Mouse (Mus musculus) liver, embryonic 12.5 days (tissue): ENCODE results near the gene Gns. TPM values are rescaled to one million over a fixed set of nuclear protein-coding genes. Genes with fewer than 3 reads are reported as not detected.
A peak's percentile ranks its signal among the peaks of the same experiment; 100 is the strongest.

Experiments used
- ATAC-seq: fragments of 200-750 bp; cut with Nextera tagmentation; 2 replicates; pipeline ENCODE4 v1.8.0; 2017; ENCODE audit warnings: moderate number of reproducible peaks, mild to moderate bottlenecking, moderate library complexity
- H3K27ac ChIP-seq: fragments of 300-500 bp; sonication (generic); 2 replicates; pipeline ENCODE4 v1.5.1; 2016; ENCODE audit warnings: mild to moderate bottlenecking
- H3K27me3 ChIP-seq: fragments of 300-500 bp; sonication (generic); replicated peaks from 2 replicates; pipeline ENCODE4 v1.6.1; 2016; ENCODE audit warnings: mild to moderate bottlenecking, moderate library complexity
- H3K36me3 ChIP-seq: fragments of 300-500 bp; sonication (generic); 2 replicates; pipeline ENCODE4 v1.6.1; 2016; ENCODE audit warnings: mild to moderate bottlenecking, moderate library complexity
- H3K4me1 ChIP-seq: fragments of 300-500 bp; sonication (generic); 2 replicates; pipeline ENCODE4 v1.6.1; 2016
- H3K4me2 ChIP-seq: fragments of 300-500 bp; sonication (generic); 2 replicates; pipeline ENCODE4 v1.6.1; 2016; ENCODE audit warnings: mild to moderate bottlenecking, moderate library complexity
- H3K4me3 ChIP-seq: fragments of 300-500 bp; sonication (generic); 2 replicates; pipeline ENCODE4 v1.5.1; 2016; ENCODE audit warnings: mild to moderate bottlenecking, moderate library complexity
- H3K9ac ChIP-seq: fragments of 300-500 bp; sonication (generic); 2 replicates; pipeline ENCODE4 v1.6.1; 2016; ENCODE audit warnings: mild to moderate bottlenecking, moderate library complexity
- H3K9me3 ChIP-seq: fragments of 300-500 bp; sonication (generic); replicated peaks from 2 replicates; pipeline ENCODE4 v1.6.1; 2016; ENCODE audit warnings: mild to moderate bottlenecking, moderate library complexity
- WGBS: fragments of 180-500 bp; shearing (Covaris S2); methylation state at CpG from one replicate; pipeline ENCODE4 v1.1.7; 2016; ENCODE audit not compliant: insufficient replicate concordance; 5-methylcytosine and 5-hydroxymethylcytosine counted together
- polyA plus RNA-seq: library from polyadenylated mRNA; unstranded; fragments of >200 nt; fragmentation: Nextera tagmentation; extraction: Ambion mirVana; gene quantifications from 2 replicates; pipeline ENCODE4 v1.2.1, GENCODE M21; 2016

Gene Gns
- polyA plus RNA-seq, 1 experiment from 2014 or later = 20.0 TPM

- no peak overlapping the region for H3K27ac ChIP-seq
- peaks cover 38% of the 10 kb centered on the region for H3K36me3 ChIP-seq
- H3K4me1 ChIP-seq = peaks cover 44% of the 10 kb centered on the region
These were observed 4.0 kb downstream of the Gns start for GRCm38 (mm10) chr10:121368783-121369465.

GRCm38 (mm10) chr10:121370777-121371176 lies 5.9 kb downstream of the Gns start:
- no peak overlapping the region for H3K9ac ChIP-seq
- peaks cover 50% of the 10 kb centered on the region for H3K36me3 ChIP-seq
- no peak overlapping the region for H3K4me3 ChIP-seq
- H3K9me3 ChIP-seq = no peaks in the 10 kb centered on the region
- no peak overlapping the region for H3K4me2 ChIP-seq
- no peak overlapping the region for H3K27ac ChIP-seq
- no peaks in the 10 kb centered on the region for H3K27me3 ChIP-seq
- peaks cover 49% of the 10 kb centered on the region for H3K4me1 ChIP-seq
- no peak for ATAC-seq
- WGBS = 79% methylated on average over 6 of the region's 6 CpGs

More at GRCm38 (mm10) chr10:121368783-121369465, 4.0 kb downstream of the Gns start:
- WGBS = 76% methylated on average over 18 of the region's 18 CpGs
- H3K4me2 ChIP-seq = no peak overlapping the region
- no peak overlapping the region for H3K4me3 ChIP-seq
- H3K27me3 ChIP-seq = no peaks in the 10 kb centered on the region
- no peak overlapping the region for H3K9ac ChIP-seq
- ATAC-seq = no peak
- no peaks in the 10 kb centered on the region for H3K9me3 ChIP-seq

- H3K4me2 ChIP-seq = no peak overlapping the region
- no peak overlapping the region for H3K4me3 ChIP-seq
- H3K27ac ChIP-seq = no peak overlapping the region
- H3K27me3 ChIP-seq = no peaks in the 10 kb centered on the region
- peaks cover 74% of the 10 kb centered on the region for H3K36me3 ChIP-seq
- no peak for ATAC-seq
- 84% methylated on average over 12 of the region's 12 CpGs for WGBS
- no peaks in the 10 kb centered on the region for H3K9me3 ChIP-seq
- H3K4me1 ChIP-seq = peaks cover 29% of the 10 kb centered on the region
- no peak overlapping the region for H3K9ac ChIP-seq
These were observed 9.1 kb downstream of the Gns start for GRCm38 (mm10) chr10:121374013-121374412.

GRCm38 (mm10) chr10:121374693-121375620 lies 10.1 kb downstream of the Gns start:
- Histone ChIP-seq H3K4me2 (peak overlapping the region; percentile 49), H3K4me3 (no peak overlapping the region), H3K9me3 (no peaks in the 10 kb centered on the region), H3K27ac (peak overlapping the region; percentile 52; the same call in 1 of the 2 replicates), H3K36me3 (peaks cover 81% of the 10 kb centered on the region), H3K4me1 (peaks cover 27% of the 10 kb centered on the region), H3K9ac (peak overlapping the region; percentile 48), H3K27me3 (no peaks in the 10 kb centered on the region)
- ATAC-seq = peak; percentile 87
- 43% methylated on average over 17 of the region's 17 CpGs for WGBS

GRCm38 (mm10) chr10:121375649-121376493 lies 11.0 kb downstream of the Gns start:
- no peak overlapping the region for H3K9ac ChIP-seq
- no peaks in the 10 kb centered on the region for H3K27me3 ChIP-seq
- H3K9me3 ChIP-seq = no peaks in the 10 kb centered on the region
- H3K4me1 ChIP-seq = peaks cover 27% of the 10 kb centered on the region
- WGBS = 79% methylated on average over 24 of the region's 24 CpGs
- ATAC-seq = no peak
- H3K4me3 ChIP-seq = no peak overlapping the region
- peaks cover 80% of the 10 kb centered on the region for H3K36me3 ChIP-seq
- H3K27ac ChIP-seq = 0 out of 2 replicates have a peak overlapping the region, but pooled peaks have one; percentile 52
- peak overlapping the region; percentile 49 for H3K4me2 ChIP-seq

GRCm38 (mm10) chr10:121376530-121377271 lies 11.8 kb downstream of the Gns start:
- no peak for ATAC-seq
- H3K36me3 ChIP-seq = peaks cover 81% of the 10 kb centered on the region

GRCm38 (mm10) chr10:121379387-121379786 lies 14.5 kb downstream of the Gns start:
- Histone ChIP-seq H3K27me3 (no peaks in the 10 kb centered on the region), H3K4me3 (no peak overlapping the region), H3K4me1 (peaks cover 21% of the 10 kb centered on the region), H3K4me2 (no peak overlapping the region), H3K27ac (no peak overlapping the region), H3K9me3 (no peaks in the 10 kb centered on the region), H3K36me3 (peaks cover 89% of the 10 kb centered on the region), H3K9ac (no peak overlapping the region)
- 95% methylated on average over 3 of the region's 3 CpGs for WGBS
- ATAC-seq = no peak

More at GRCm38 (mm10) chr10:121376530-121377271, 11.8 kb downstream of the Gns start:
- H3K4me3 ChIP-seq = no peak overlapping the region
- no peaks in the 10 kb centered on the region for H3K9me3 ChIP-seq
- no peak overlapping the region for H3K9ac ChIP-seq
- no peaks in the 10 kb centered on the region for H3K27me3 ChIP-seq
- H3K27ac ChIP-seq = no peak overlapping the region
- 87% methylated on average over 24 of the region's 24 CpGs for WGBS
- peaks cover 27% of the 10 kb centered on the region for H3K4me1 ChIP-seq
- H3K4me2 ChIP-seq = no peak overlapping the region

- 90% methylated on average over 18 of the region's 18 CpGs for WGBS
- Histone ChIP-seq H3K4me3 (no peak overlapping the region), H3K9ac (no peak overlapping the region), H3K36me3 (peaks cover 94% of the 10 kb centered on the region), H3K4me1 (peaks cover 3% of the 10 kb centered on the region; the same call in 1 of the 2 replicates), H3K27ac (no peak overlapping the region), H3K27me3 (no peaks in the 10 kb centered on the region), H3K4me2 (no peak overlapping the region), H3K9me3 (no peaks in the 10 kb centered on the region)
- ATAC-seq = no peak
These were observed 16.4 kb downstream of the Gns start for GRCm38 (mm10) chr10:121381280-121381679.

- Histone ChIP-seq H3K9ac (no peak overlapping the region), H3K9me3 (no peaks in the 10 kb centered on the region), H3K4me1 (no peaks in the 10 kb centered on the region), H3K36me3 (peaks cover 90% of the 10 kb centered on the region), H3K4me3 (no peak overlapping the region), H3K27ac (no peak overlapping the region), H3K27me3 (no peaks in the 10 kb centered on the region), H3K4me2 (no peak overlapping the region)
- ATAC-seq = no peak
- WGBS = 88% methylated on average over 13 of the region's 13 CpGs
These were observed 19.8 kb downstream of the Gns start for GRCm38 (mm10) chr10:121384710-121385109.

- Histone ChIP-seq H3K9me3 (no peaks in the 10 kb centered on the region), H3K27ac (no peak overlapping the region), H3K36me3 (peaks cover 91% of the 10 kb centered on the region), H3K9ac (no peak overlapping the region), H3K4me1 (no peaks in the 10 kb centered on the region), H3K27me3 (no peaks in the 10 kb centered on the region), H3K4me2 (no peak overlapping the region), H3K4me3 (no peak overlapping the region)
- ATAC-seq = no peak
- 85% methylated on average over 6 of the region's 6 CpGs for WGBS
These were observed 20.8 kb downstream of the Gns start for GRCm38 (mm10) chr10:121385695-121386094.

GRCm38 (mm10) chr10:121386347-121386746 lies 21.5 kb downstream of the Gns start:
- WGBS = 63% methylated on average over 9 of the region's 9 CpGs
- Histone ChIP-seq H3K9me3 (no peaks in the 10 kb centered on the region), H3K4me1 (no peaks in the 10 kb centered on the region), H3K4me2 (no peak overlapping the region), H3K4me3 (no peak overlapping the region), H3K36me3 (peaks cover 91% of the 10 kb centered on the region), H3K9ac (no peak overlapping the region), H3K27me3 (no peaks in the 10 kb centered on the region), H3K27ac (no peak overlapping the region)
- ATAC-seq = no peak
